Mouse (Mus musculus) embryonic stem cell, embryonic (primary cell): Measurements from ENCODE around the gene Lama5.

ENCODE experiments used
- CTCF ChIA-PET, 4 experiments: fragments of 300-600 bp in 2 of 4; fragments of 350-600 bp in 2 of 4; sonication (Branson Sonifier 250); formaldehyde crosslinking; loops; one replicate each; lab custom pipeline; 2022; ENCODE audit warnings: inconsistent platforms in 2 of 4; lab: Charles Lee
- POLR2A ChIA-PET, 4 experiments: fragments of 300-600 bp in 2 of 4; fragments of 350-600 bp in 2 of 4; sonication (Branson Sonifier 250); formaldehyde crosslinking; loops; one replicate each; lab custom pipeline; 2022; ENCODE audit warnings: antibody characterized with exemption in 4 of 4, inconsistent platforms in 1 of 4; lab: Charles Lee

Lama5 gene

GRCm38 (mm10) chr2:180133231-180133630, 92.4 kb downstream of the Lama5 start:
- CTCF ChIA-PET, result interaction anchor here in 2 of 4 experiments (0.6 to 1.3 kb wide), 2 partner anchors 118 to 189 kb away, joined by 3 to 4 read pairs; no protein-coding TSS in a partner anchor
- POLR2A ChIA-PET, result interaction anchor here in 2 of 4 experiments (1.0 to 2.2 kb wide), 3 partner anchors 24 to 228 kb away, joined by 3 to 4 read pairs (median 3); no protein-coding TSS in a partner anchor

- ChIA-PET CTCF (interaction anchor here in 1 of 4 experiments (0.8 to 2.5 kb wide), 2 partner anchors 8 to 77 kb away, joined by 3 to 6 read pairs; no protein-coding TSS in a partner anchor), POLR2A (interaction anchor here in 3 of 4 experiments (0.7 to 3.2 kb wide), 5 partner anchors 9 to 130 kb away, joined by 4 to 14 read pairs (median 5); partner anchors contain the start of genes Osbpl2 (in 2 of the 3) and Rps21 (in 1 of the 3))
These were observed 98.0 kb downstream of the Lama5 start for GRCm38 (mm10) chr2:180127675-180128074.
